Mouse (Mus musculus) testis, adult 2 months (tissue): Measurements from ENCODE around the gene Pfkfb4. TPM values are rescaled to one million over a fixed set of nuclear protein-coding genes. Genes with fewer than 3 reads are reported as not detected.

Experiments
- H3K27ac ChIP-seq: fragments of 200-500 bp; 2 replicates; pipeline ENCODE4 v1.5.1; 2012; ENCODE audit warnings: low read depth, low read length; ENCODE audit not compliant: control insufficient read depth, insufficient read depth
- H3K27me3 ChIP-seq: fragments of 200-500 bp; 2 replicates; pipeline ENCODE4 v1.6.1; 2012; ENCODE audit warnings: mild to moderate bottlenecking, low read length, moderate library complexity; ENCODE audit not compliant: control insufficient read depth, insufficient read depth
- H3K36me3 ChIP-seq: fragments of 200-500 bp; 2 replicates; pipeline ENCODE4 v1.6.1; 2012; ENCODE audit warnings: mild to moderate bottlenecking, low read length; ENCODE audit not compliant: control insufficient read depth, insufficient read depth
- H3K4me1 ChIP-seq: fragments of 200-500 bp; 2 replicates; pipeline ENCODE4 v1.6.1; 2012; ENCODE audit warnings: low read length; ENCODE audit not compliant: control insufficient read depth, insufficient read depth
- H3K4me3 ChIP-seq: fragments of 200-500 bp; 2 replicates; pipeline ENCODE4 v1.5.1; 2012; ENCODE audit warnings: low read depth, mild to moderate bottlenecking, low read length, moderate library complexity, mixed read lengths; ENCODE audit not compliant: control insufficient read depth
- CTCF ChIP-seq: fragments of 200-500 bp; IDR thresholded peaks from 2 replicates; pipeline ENCODE4 v1.5.1; 2012; ENCODE audit warnings: low read depth, mild to moderate bottlenecking, inconsistent platforms, low read length, moderate library complexity; ENCODE audit not compliant: control insufficient read depth, insufficient read depth, insufficient replicate concordance
- POLR2A ChIP-seq: fragments of 200-500 bp; IDR thresholded peaks from 2 replicates; pipeline ENCODE4 v1.6.1; 2012; ENCODE audit warnings: low read depth, mild to moderate bottlenecking, inconsistent platforms, low read length, moderate library complexity; ENCODE audit not compliant: control insufficient read depth
- polyA plus RNA-seq: library from polyadenylated mRNA; depleted of rRNA; stranded (reverse); fragments of >200 nt; gene quantifications from 2 replicates; pipeline ENCODE4 v1.2.3, GENCODE M21; 2012

Gene Pfkfb4
- polyA plus RNA-seq, 1 experiment = 41.2 TPM

GRCm38 (mm10) chr9:108998287-108999166 is 6.9 kb downstream of the Pfkfb4 start:
- H3K27ac ChIP-seq = no peak overlapping the region
- H3K4me3 ChIP-seq = no peak overlapping the region
- TF ChIP-seq CTCF (no peak), POLR2A (no peak)
- H3K27me3 ChIP-seq = no peaks in the 10 kb centered on the region
- H3K4me1 ChIP-seq = no peaks in the 10 kb centered on the region; the same call in 1 of the 2 replicates
- no peaks in the 10 kb centered on the region for H3K36me3 ChIP-seq

GRCm38 (mm10) chr9:108999167-108999526 is 7.6 kb downstream of the Pfkfb4 start:
- TF ChIP-seq POLR2A = no peak
- TF ChIP-seq CTCF = no peak
- Histone ChIP-seq H3K27me3 (no peaks in the 10 kb centered on the region), H3K36me3 (no peaks in the 10 kb centered on the region), H3K4me1 (no peaks in the 10 kb centered on the region; the same call in 1 of the 2 replicates), H3K4me3 (no peak overlapping the region), H3K27ac (no peak overlapping the region)

- Histone ChIP-seq H3K27me3 (no peaks in the 10 kb centered on the region), H3K27ac (no peak overlapping the region), H3K4me1 (no peaks in the 10 kb centered on the region), H3K4me3 (no peak overlapping the region), H3K36me3 (no peaks in the 10 kb centered on the region)
- TF ChIP-seq CTCF (peak; percentile 90; the same call in 1 of the 2 replicates), POLR2A (no peak)
These were observed 9.1 kb downstream of the Pfkfb4 start for GRCm38 (mm10) chr9:109000726-109001125.

- TF ChIP-seq POLR2A = no peak
- no peak overlapping the region for H3K27ac ChIP-seq
- no peak overlapping the region for H3K4me3 ChIP-seq
- no peaks in the 10 kb centered on the region for H3K36me3 ChIP-seq
- H3K27me3 ChIP-seq = no peaks in the 10 kb centered on the region
- no peaks in the 10 kb centered on the region for H3K4me1 ChIP-seq
These were observed 11.6 kb downstream of the Pfkfb4 start for GRCm38 (mm10) chr9:109003201-109003600.

- H3K4me1 ChIP-seq = no peaks in the 10 kb centered on the region; the same call in 1 of the 2 replicates
- TF ChIP-seq POLR2A (no peak), CTCF (no peak)
- no peak overlapping the region for H3K27ac ChIP-seq
- H3K27me3 ChIP-seq = no peaks in the 10 kb centered on the region
- no peak overlapping the region for H3K4me3 ChIP-seq
- no peaks in the 10 kb centered on the region; the same call in 1 of the 2 replicates for H3K36me3 ChIP-seq
These were observed 15.6 kb downstream of the Pfkfb4 start for GRCm38 (mm10) chr9:109007025-109007780.

GRCm38 (mm10) chr9:109008081-109008480 is 16.5 kb downstream of the Pfkfb4 start:
- no peaks in the 10 kb centered on the region for H3K27me3 ChIP-seq
- TF ChIP-seq CTCF = no peak
- TF ChIP-seq POLR2A = no peak
- no peaks in the 10 kb centered on the region; the same call in 1 of the 2 replicates for H3K4me1 ChIP-seq
- peaks cover 1% of the 10 kb centered on the region for H3K36me3 ChIP-seq
- no peak overlapping the region for H3K4me3 ChIP-seq
- H3K27ac ChIP-seq = no peak overlapping the region

- Histone ChIP-seq H3K27me3 (no peaks in the 10 kb centered on the region), H3K4me1 (no peaks in the 10 kb centered on the region; the same call in 1 of the 2 replicates), H3K4me3 (no peak overlapping the region), H3K27ac (no peak overlapping the region), H3K36me3 (peaks cover 3% of the 10 kb centered on the region)
- TF ChIP-seq POLR2A (no peak), CTCF (no peak)
These were observed 17.5 kb downstream of the Pfkfb4 start for GRCm38 (mm10) chr9:109008994-109009635.
